Comparison of ENCODE assay signal across 8 mouse cellular contexts in the genomic region with DNA sequence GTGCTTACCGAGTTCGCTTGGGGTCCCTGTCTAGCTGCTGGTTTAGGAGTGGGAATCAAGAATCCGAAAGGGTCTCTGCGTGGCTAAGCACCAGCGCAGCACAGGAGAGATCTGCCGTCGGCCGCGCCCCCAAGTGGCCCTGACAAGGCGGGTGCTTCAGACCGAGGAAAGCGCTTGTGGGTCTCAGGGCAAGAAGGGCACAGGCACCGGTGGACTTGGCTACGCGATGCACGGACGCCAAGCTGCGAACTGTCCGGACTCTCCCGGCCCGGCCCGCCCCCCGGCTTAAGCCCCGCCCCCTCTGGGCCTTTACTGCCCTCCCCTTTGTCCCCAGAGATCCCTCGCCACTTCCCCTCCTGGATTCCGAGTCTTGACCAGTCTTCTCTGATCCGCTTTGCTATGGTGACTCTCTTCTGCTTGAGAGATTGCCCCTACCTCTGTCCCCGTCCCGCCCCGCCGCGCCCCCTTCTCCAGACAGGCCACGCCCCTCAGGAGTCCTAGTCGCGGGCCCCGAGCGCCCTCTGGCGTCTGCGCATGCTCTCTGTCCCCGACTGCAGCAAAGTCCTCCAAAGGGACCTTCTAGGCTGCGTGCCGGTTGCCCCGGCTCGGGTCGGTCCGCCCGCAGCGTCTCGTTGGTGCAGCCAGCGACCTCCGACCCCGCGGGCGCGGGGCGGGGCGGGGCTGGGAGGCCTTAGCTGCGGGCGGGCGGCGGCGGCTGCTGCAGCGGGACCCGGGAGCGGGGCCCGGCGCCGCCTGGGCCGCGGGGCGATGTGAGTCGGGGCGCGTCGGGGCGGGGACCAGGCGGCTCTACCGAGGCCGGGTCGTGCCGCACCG. TPM values are rescaled to one million over a fixed set of nuclear protein-coding genes. Genes with fewer than 3 reads are reported as not detected.
DNase-seq lines count a peak whose midpoint lies in the region; ATAC-seq and TF ChIP-seq lines count a peak whose summit lies in the region.

A gene (minus strand): TSS at position 234 of the 834 bp plus-strand sequence.

- H3K4me1 ChIP-seq in hindbrain, embryonic 12.5 days, result peaks cover 13% of the 10 kb centered on the region
- H3K4me1 ChIP-seq in lung, postnatal 0 days (ENCODE audit: insufficient read depth, low read depth, low read length), result no peaks in the 10 kb centered on the region

- peak within 1 kb of the TSS; percentile 84 for H3K9ac ChIP-seq in hindbrain, embryonic 12.5 days
- peak within 1 kb of the TSS; percentile 62 for H3K9ac ChIP-seq in lung, postnatal 0 days (replicated peaks; ENCODE audit: low read depth)

- peak within 1 kb of the TSS; percentile 70 for H3K4me2 ChIP-seq in hindbrain, embryonic 12.5 days (replicated peaks)
- peak within 1 kb of the TSS; percentile 93 for H3K4me2 ChIP-seq in lung, postnatal 0 days (replicated peaks; ENCODE audit: low read depth, low read length)

- no peaks in the 10 kb centered on the region for H3K9me3 ChIP-seq in hindbrain, embryonic 12.5 days (replicated peaks)
- no peaks in the 10 kb centered on the region for H3K9me3 ChIP-seq in lung, postnatal 0 days (ENCODE audit: low read length)

- peak; percentile 87 for TF ChIP-seq CTCF in lung, postnatal 0 days (IDR thresholded peaks at IDR 0.05)

- peaks cover 7% of the 10 kb centered on the region; the same call in 1 of the 2 replicates for H3K27me3 ChIP-seq in hindbrain, embryonic 12.5 days
- H3K27me3 ChIP-seq in lung, postnatal 0 days (replicated peaks; ENCODE audit: insufficient read depth, low read length), result no peaks in the 10 kb centered on the region

- peak; percentile 98 for DNase-seq in NIH3T3 (ENCODE audit: low read depth)
- peak; percentile 99 for DNase-seq in cerebellum, postnatal 10 days
- peak; percentile 94 to 97 for DNase-seq in frontal cortex, postnatal 10 days (ENCODE audit: low spot score in 2 of 2)
- DNase-seq in layer of hippocampus, postnatal 10 days (ENCODE audit: low spot score in 2 of 2), result peak; percentile 99
- peak; percentile 98 for DNase-seq in lung, postnatal 0 days (ENCODE audit: low spot score)
- peak; percentile 97 for DNase-seq in ovary, postnatal 10 days (ENCODE audit: low spot score)
- DNase-seq in thymus, postnatal 0 days (ENCODE audit: low spot score), result peak; percentile 95

- ATAC-seq in hindbrain, embryonic 12.5 days (ENCODE audit: low FRiP score), result peak; percentile 96
- ATAC-seq in lung, postnatal 0 days, result peak; percentile 95

- no peak for TF ChIP-seq EP300 in lung, postnatal 0 days (IDR thresholded peaks at IDR 0.05)

- H3K4me3 ChIP-seq in hindbrain, embryonic 12.5 days, result peak within 1 kb of the TSS; percentile 74
- H3K4me3 ChIP-seq in lung, postnatal 0 days (ENCODE audit: low read depth, low read length), result peak within 1 kb of the TSS; percentile 81

- peak within 1 kb of the TSS; percentile 74 for H3K27ac ChIP-seq in hindbrain, embryonic 12.5 days
- H3K27ac ChIP-seq in lung, postnatal 0 days (ENCODE audit: low read length), result peak within 1 kb of the TSS; percentile 62; the same call in 1 of the 2 replicates

- H3K36me3 ChIP-seq in hindbrain, embryonic 12.5 days, result peaks cover 14% of the 10 kb centered on the region; the same call in 1 of the 2 replicates
- H3K36me3 ChIP-seq in lung, postnatal 0 days (ENCODE audit: insufficient read depth, low read length), result no peaks in the 10 kb centered on the region

- WGBS in hindbrain, embryonic 12.5 days, result under 1% methylated on average over 74 of the region's 82 CpGs
- 1% methylated on average over 43 of the region's 82 CpGs for WGBS in lung, postnatal 0 days

RNA-seq across cellular contexts. Expression of the gene that starts here (rescaled TPM):
- 0.63 and 1.2 TPM in 2 replicates for polyA plus RNA-seq in hindbrain, embryonic 12.5 days (2016; fragmentation: Nextera tagmentation; extraction: Ambion mirVana)
- 1 to 10 TPM; 1.9 to 4.3 TPM for total RNA-seq in layer of hippocampus, postnatal 10 days (2021)
- 0.94 and 1.9 TPM in 2 replicates for polyA plus RNA-seq in lung, postnatal 0 days (2015; fragmentation: Nextera tagmentation; extraction: Ambion mirVana)
- 0.81 and 1.2 TPM in 2 replicates for polyA plus RNA-seq in thymus, postnatal 0 days (2015; fragmentation: Nextera tagmentation; extraction: Ambion mirVana)

Comparison
In these comparisons a context has a peak if more than half of its experiments do, and no peak if none do; other contexts are left out.
1. Peak in every context shown above with its lines: DNase-seq, ATAC-seq, H3K4me3 ChIP-seq and H3K27ac ChIP-seq.